Mouse (Mus musculus) neutrophil, adult 65 days (primary cell): Measurements from ENCODE around the gene Bcar1. TPM values are rescaled to one million over a fixed set of nuclear protein-coding genes. Genes with fewer than 3 reads are reported as not detected.

Experiments used
- total RNA-seq: library from RNA; stranded (reverse); gene quantifications from 2 replicates; pipeline ENCODE4 v1.2.4, GENCODE M21; 2023

The Bcar1 gene
- total RNA-seq = 0.61 TPM in 1 of 2 replicates, not detected in the other

DNA sequence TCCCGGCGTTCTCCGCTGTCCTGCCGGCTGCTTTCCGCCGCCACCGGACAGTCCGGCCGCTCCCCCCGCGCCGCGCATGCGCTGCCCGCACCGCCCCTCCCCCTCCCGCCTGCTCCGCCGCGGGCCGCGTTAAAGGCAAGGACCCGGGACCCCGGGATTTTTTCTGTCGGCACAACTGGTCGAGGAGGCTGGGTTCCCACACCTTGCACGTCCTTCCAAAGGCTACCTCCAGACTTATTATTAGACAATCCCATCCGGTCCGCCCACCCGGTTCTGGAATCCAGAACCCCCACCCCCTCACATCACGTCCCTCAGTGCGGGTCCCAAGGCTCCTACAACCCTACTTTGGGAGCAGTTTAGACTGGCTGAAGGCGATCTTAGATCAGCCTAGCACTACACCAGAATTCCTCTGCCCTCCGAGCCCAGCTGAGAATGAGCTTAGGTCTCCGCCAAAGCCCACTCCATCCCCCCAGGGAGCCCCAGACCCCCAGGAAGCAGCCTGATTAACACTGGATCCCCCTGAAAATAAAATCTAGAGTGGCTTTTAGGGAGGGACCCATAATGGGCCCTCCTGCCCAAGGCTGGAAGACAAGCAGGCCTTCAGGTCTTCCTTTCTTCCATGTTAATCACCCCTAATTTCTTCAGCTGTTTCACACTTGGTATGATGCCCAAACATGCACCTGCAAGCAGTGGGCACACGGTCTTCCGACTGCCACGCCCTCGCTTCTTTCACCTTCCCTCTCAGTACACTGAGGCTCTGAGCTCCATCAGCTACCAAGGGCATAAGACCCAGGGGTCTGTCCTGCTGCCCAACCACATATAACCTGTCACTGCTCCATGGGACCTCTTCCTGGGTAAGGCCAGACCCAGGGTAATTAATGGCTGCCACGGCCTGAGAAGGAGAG, at the start of gene Bcar1:
Bcar1 (minus strand) TSS at position 18 of the 905 bp plus-strand sequence.

DNA sequence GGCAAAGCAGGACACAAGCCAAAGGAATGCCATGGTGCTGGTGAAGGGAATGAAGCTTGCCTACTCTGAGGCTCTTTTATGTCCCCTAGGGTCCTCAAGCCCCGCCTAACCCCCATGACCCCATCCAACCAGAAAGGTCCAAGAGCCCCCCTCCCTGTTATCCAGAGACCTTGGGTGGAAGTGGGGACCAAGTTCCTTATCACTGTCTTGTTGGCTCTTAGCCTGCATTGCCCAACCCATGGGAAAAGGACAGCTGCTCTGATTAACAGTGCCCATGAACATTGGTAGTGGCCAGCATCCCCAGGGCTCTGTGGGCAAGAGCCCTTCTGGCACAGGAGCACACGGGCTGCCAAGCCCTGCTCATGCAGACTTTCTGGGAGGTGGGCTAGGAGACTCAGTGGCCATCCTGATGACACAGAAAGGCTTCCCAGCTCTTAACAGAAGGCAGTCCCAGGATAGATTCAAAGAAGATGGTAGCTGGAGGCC, 52.6 kb downstream of the Bcar1 start, which contains the start of gene Ctrb1:
Ctrb1 (minus strand) TSS at position 51 of the 486 bp plus-strand sequence.

Other genes starting within 250 kb of the Bcar1 start
- 4.3 and 5.5 TPM in 2 replicates for gene Wdr59, start 221.7 kb downstream of the Bcar1 start, total RNA-seq
- gene Znrf1, start 207.7 kb downstream of the Bcar1 start, total RNA-seq = 150 and 253 TPM in 2 replicates
- not detected in 2 replicates for gene Ldhd, start 113.4 kb downstream of the Bcar1 start, total RNA-seq
- 3.5 and 3.6 TPM in 2 replicates for gene Zfp1, start 100.4 kb downstream of the Bcar1 start, total RNA-seq
- gene Ctrb1, start 52.8 kb downstream of the Bcar1 start, total RNA-seq = not detected in 2 replicates
- gene Cfdp1, start 110.5 kb upstream of the Bcar1 start, total RNA-seq = 15.6 and 16.8 TPM in 2 replicates
- 4.0 and 4.2 TPM in 2 replicates for gene Tmem170, start 132.9 kb upstream of the Bcar1 start, total RNA-seq
- gene Chst5, start 166.6 kb upstream of the Bcar1 start, total RNA-seq = not detected in 2 replicates
- not detected in 2 replicates for gene Tmem231, start 190.1 kb upstream of the Bcar1 start, total RNA-seq
- gene Gabarapl2, start 196.9 kb upstream of the Bcar1 start, total RNA-seq = 104 and 121 TPM in 2 replicates
- 0.38 and 0.50 TPM in 2 replicates for gene Adat1, start 248.5 kb upstream of the Bcar1 start, total RNA-seq